In the genomic region with DNA sequence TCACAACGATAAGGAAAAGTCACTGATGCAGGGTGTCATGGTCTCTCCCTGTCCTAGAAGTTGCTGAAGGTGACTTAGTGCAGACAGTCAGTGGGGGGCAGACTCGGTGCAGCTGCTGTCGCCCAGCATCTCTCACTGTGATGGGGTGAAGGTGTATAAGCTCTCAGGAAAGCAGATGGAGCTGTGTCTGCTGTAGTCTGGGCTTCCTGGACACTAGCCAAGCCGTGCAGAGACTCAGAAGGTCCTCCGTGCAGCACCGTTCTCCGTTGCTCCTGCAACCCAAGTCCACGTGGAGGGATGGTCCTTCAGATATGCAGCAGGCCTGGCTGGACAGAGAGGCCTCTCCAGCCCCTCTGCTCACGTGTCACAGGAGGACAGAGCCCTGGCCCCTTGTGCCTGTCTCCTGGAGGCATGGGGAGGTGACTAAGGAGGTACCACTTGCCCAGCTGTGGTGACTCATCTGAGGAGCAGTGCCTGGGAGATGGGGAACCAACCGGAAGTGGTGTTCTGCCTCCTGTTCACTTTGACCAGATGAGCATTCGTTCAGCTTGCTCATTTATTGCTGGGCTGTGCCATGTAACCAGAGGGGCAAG, we compare ENCODE assay signal across 13 mouse cellular contexts.
DNase-seq lines count a peak whose midpoint lies in the region; ATAC-seq lines count a peak whose summit lies in the region.
"Had no signal": no experiment of that assay in that cellular context is flagged by ENCODE, and none has a peak within 500 bp of the region (broad histone marks: within the 10 kb centered on the region; RNA-seq: fewer than 3 reads in every experiment).

No protein-coding gene starts in this region.

- DNase-seq in hindbrain, embryonic 10.5 days (ENCODE audit: low spot score): no peak
- peak; percentile 20 for DNase-seq in urinary bladder, postnatal 14 days (ENCODE audit: low spot score)
- no peak for DNase-seq in urinary bladder, adult 18-20 months (ENCODE audit: low spot score in 2 of 2)
- peak; percentile 20 for DNase-seq in cerebellum, adult 9-10 months
- DNase-seq in gastrocnemius, postnatal 25 days: no peak
- no peak for DNase-seq in urinary bladder, postnatal 10 days (ENCODE audit: low spot score)
- DNase-seq: embryo, embryonic 11 days; heart, adult 18-20 months; lung, embryonic 14.5 days had no signal

- no peak overlapping the region for H3K4me2 ChIP-seq in hindbrain, embryonic 16.5 days (ENCODE audit: low read length)
- H3K4me2 ChIP-seq: hindbrain, embryonic 15.5 days; limb, embryonic 13.5 days; lung, embryonic 14.5 days had no signal

- no peak overlapping the region for H3K9ac ChIP-seq in hindbrain, embryonic 16.5 days (ENCODE audit: low read depth, low read length)
- H3K9ac ChIP-seq: hindbrain, embryonic 15.5 days; limb, embryonic 13.5 days; lung, embryonic 14.5 days had no signal

- H3K36me3 ChIP-seq in hindbrain, embryonic 10.5 days: no peaks in the 10 kb centered on the region
- H3K36me3 ChIP-seq in hindbrain, embryonic 16.5 days (ENCODE audit: control insufficient read depth, insufficient read depth, low read length): no peaks in the 10 kb centered on the region
- H3K36me3 ChIP-seq: hindbrain, embryonic 15.5 days; limb, embryonic 13.5 days had no signal

- WGBS in hindbrain, embryonic 10.5 days: 89% methylated on average over 11 of the region's 11 CpGs
- WGBS in hindbrain, embryonic 16.5 days: 77% methylated on average over 10 of the region's 11 CpGs

- H3K27ac ChIP-seq in hindbrain, embryonic 10.5 days: 0 out of 2 replicates have a peak overlapping the region, but pooled peaks have one; percentile 2
- H3K27ac ChIP-seq in hindbrain, embryonic 16.5 days (ENCODE audit: low read depth, low read length): no peak overlapping the region
- H3K27ac ChIP-seq: hindbrain, embryonic 15.5 days; limb, embryonic 13.5 days had no signal

- ATAC-seq in hindbrain, embryonic 16.5 days: no peak
- ATAC-seq in erythroblast, adult 5-6 weeks (replicated peaks; ENCODE audit: low FRiP score, poor library complexity, severe bottlenecking): no peak

- H3K27me3 ChIP-seq in hindbrain, embryonic 10.5 days (ENCODE audit: insufficient read depth, poor library complexity, severe bottlenecking): peaks cover 33% of the 10 kb centered on the region
- no peaks in the 10 kb centered on the region for H3K27me3 ChIP-seq in hindbrain, embryonic 16.5 days (replicated peaks; ENCODE audit: control insufficient read depth, insufficient read depth, low read length)
- H3K27me3 ChIP-seq: hindbrain, embryonic 15.5 days had no signal

- no peaks in the 10 kb centered on the region for H3K9me3 ChIP-seq in hindbrain, embryonic 10.5 days
- no peaks in the 10 kb centered on the region for H3K9me3 ChIP-seq in hindbrain, embryonic 16.5 days (ENCODE audit: control insufficient read depth, low read length)
- H3K9me3 ChIP-seq: hindbrain, embryonic 15.5 days; limb, embryonic 13.5 days had no signal

- H3K4me1 ChIP-seq in hindbrain, embryonic 10.5 days (replicated peaks): peaks cover 58% of the 10 kb centered on the region
- H3K4me1 ChIP-seq in hindbrain, embryonic 16.5 days (ENCODE audit: control insufficient read depth, insufficient read depth, low read depth, low read length): peaks cover 17% of the 10 kb centered on the region

- no peak overlapping the region for H3K4me3 ChIP-seq in hindbrain, embryonic 10.5 days
- H3K4me3 ChIP-seq in hindbrain, embryonic 16.5 days (ENCODE audit: low read length): no peak overlapping the region
- H3K4me3 ChIP-seq: hindbrain, embryonic 15.5 days; limb, embryonic 13.5 days had no signal

Comparison
In these comparisons a context has a peak if more than half of its experiments do, and no peak if none do; other contexts are left out.
1. DNase-seq: peak in urinary bladder, postnatal 14 days (single experiment) and cerebellum, adult 9-10 months (single experiment); none in hindbrain, embryonic 10.5 days (single experiment), urinary bladder, adult 18-20 months (0 of 2), gastrocnemius, postnatal 25 days (single experiment) and urinary bladder, postnatal 10 days (single experiment).